Mouse (Mus musculus) midbrain, embryonic 14.5 days (tissue): ENCODE results near the gene Ppp1r13b. TPM values are rescaled to one million over a fixed set of nuclear protein-coding genes. Genes with fewer than 3 reads are reported as not detected.

Experiments used
- ATAC-seq: fragments of 200-750 bp; cut with Nextera tagmentation; 2 replicates; pipeline ENCODE4 v1.8.0; 2017; ENCODE audit warnings: moderate number of reproducible peaks, moderate library complexity; ENCODE audit not compliant: low FRiP score, low TSS enrichment
- DNase-seq: peaks from one replicate; pipeline ENCODE4 v3.0.0-alpha.2; 2015
- H3K27ac ChIP-seq: fragments of 300-500 bp; sonication (generic); replicated peaks from 2 replicates; pipeline ENCODE4 v1.5.1; 2014; ENCODE audit warnings: mild to moderate bottlenecking, low read depth, low read length, moderate library complexity
- H3K27me3 ChIP-seq: fragments of 300-500 bp; sonication (generic); 2 replicates; pipeline ENCODE4 v1.6.1; 2014; ENCODE audit warnings: low read length, control low read depth, mixed read lengths; ENCODE audit not compliant: control insufficient read depth, insufficient read depth
- H3K36me3 ChIP-seq: fragments of 300-500 bp; sonication (generic); 2 replicates; pipeline ENCODE4 v1.6.1; 2014; ENCODE audit warnings: low read length, control low read depth; ENCODE audit not compliant: control insufficient read depth, insufficient read depth
- H3K4me1 ChIP-seq: fragments of 300-500 bp; sonication (generic); 2 replicates; pipeline ENCODE4 v1.6.1; 2014; ENCODE audit warnings: mild to moderate bottlenecking, antibody characterized with exemption, low read length, control low read depth; ENCODE audit not compliant: control insufficient read depth, insufficient read depth
- H3K4me2 ChIP-seq: fragments of 300-500 bp; sonication (generic); 2 replicates; pipeline ENCODE4 v1.6.1; 2014; ENCODE audit warnings: mild to moderate bottlenecking, low read length, moderate library complexity
- H3K4me3 ChIP-seq: fragments of 300-500 bp; sonication (generic); replicated peaks from 2 replicates; pipeline ENCODE4 v1.5.1; 2014; ENCODE audit warnings: low read depth, low read length
- H3K9ac ChIP-seq: fragments of 300-500 bp; sonication (generic); replicated peaks from 2 replicates; pipeline ENCODE4 v1.6.1; 2014; ENCODE audit warnings: mild to moderate bottlenecking, low read length, moderate library complexity
- H3K9me3 ChIP-seq: fragments of 300-500 bp; sonication (generic); 2 replicates; pipeline ENCODE4 v1.6.1; 2016; ENCODE audit warnings: low read length, control low read depth, mixed read lengths; ENCODE audit not compliant: control insufficient read depth
- WGBS: fragments of 180-500 bp; shearing (Covaris S2); extraction: QIAGEN DNeasy Blood & Tissue Kit; methylation state at CpG from one replicate; pipeline ENCODE4 v1.1.7; 2014; 5-methylcytosine and 5-hydroxymethylcytosine counted together
- polyA plus RNA-seq: library from polyadenylated mRNA; unstranded; fragments of >200 nt; fragmentation: Nextera tagmentation; extraction: Ambion mirVana; gene quantifications from 2 replicates; pipeline ENCODE4 v1.2.1, GENCODE M21; 2014

Gene Ppp1r13b
- polyA plus RNA-seq, 1 experiment from 2014 or later = 38.1 TPM

DNA sequence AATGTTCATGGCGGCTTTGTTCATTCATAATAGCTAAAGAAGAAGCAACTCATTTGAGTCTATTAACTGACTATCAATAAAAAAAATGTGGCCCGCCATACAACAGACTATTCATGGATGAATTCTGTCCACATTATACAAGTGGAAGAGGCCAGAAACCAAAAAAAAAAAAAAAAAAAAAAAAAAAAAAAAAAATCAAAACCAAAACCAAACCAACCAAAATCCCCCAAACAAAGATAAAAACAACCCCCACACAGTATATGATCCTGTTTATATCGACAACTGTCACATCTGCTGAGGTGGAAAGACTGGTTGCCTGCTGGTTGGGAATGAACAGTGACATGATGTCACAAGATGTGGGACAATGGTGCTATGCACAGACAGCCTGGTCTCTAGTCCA, 32.4 kb downstream of the Ppp1r13b start:
- 84% methylated on average over 3 of the region's 3 CpGs for WGBS
- no peak for ATAC-seq
- H3K27ac ChIP-seq = no peak overlapping the region

GRCm38 (mm10) chr12:111874601-111875140, 33.2 kb downstream of the Ppp1r13b start:
- no peak for ATAC-seq
- H3K9me3 ChIP-seq = no peaks in the 10 kb centered on the region
- peaks cover 13% of the 10 kb centered on the region for H3K36me3 ChIP-seq
- H3K27me3 ChIP-seq = no peaks in the 10 kb centered on the region
- no peaks in the 10 kb centered on the region for H3K4me1 ChIP-seq
- H3K4me3 ChIP-seq = no peak overlapping the region
- WGBS = 82% methylated on average over 1 of the region's 1 CpGs
- no peak overlapping the region for H3K4me2 ChIP-seq
- no peak overlapping the region for H3K9ac ChIP-seq
- no peak overlapping the region for H3K27ac ChIP-seq
- no peak for DNase-seq

More for the DNA sequence above, 32.4 kb downstream of the Ppp1r13b start:
- Histone ChIP-seq H3K4me1 (no peaks in the 10 kb centered on the region), H3K27me3 (no peaks in the 10 kb centered on the region), H3K4me2 (no peak overlapping the region), H3K9ac (no peak overlapping the region), H3K36me3 (peaks cover 10% of the 10 kb centered on the region), H3K4me3 (no peak overlapping the region), H3K9me3 (no peaks in the 10 kb centered on the region)
- no peak for DNase-seq

GRCm38 (mm10) chr12:111872079-111872478, 35.8 kb downstream of the Ppp1r13b start:
- 92% methylated on average over 5 of the region's 5 CpGs for WGBS
- no peak for DNase-seq
- Histone ChIP-seq H3K36me3 (peaks cover 14% of the 10 kb centered on the region), H3K27ac (no peak overlapping the region), H3K9ac (no peak overlapping the region), H3K4me2 (no peak overlapping the region), H3K4me1 (no peaks in the 10 kb centered on the region), H3K4me3 (no peak overlapping the region), H3K9me3 (no peaks in the 10 kb centered on the region), H3K27me3 (no peaks in the 10 kb centered on the region)
- ATAC-seq = no peak

DNA sequence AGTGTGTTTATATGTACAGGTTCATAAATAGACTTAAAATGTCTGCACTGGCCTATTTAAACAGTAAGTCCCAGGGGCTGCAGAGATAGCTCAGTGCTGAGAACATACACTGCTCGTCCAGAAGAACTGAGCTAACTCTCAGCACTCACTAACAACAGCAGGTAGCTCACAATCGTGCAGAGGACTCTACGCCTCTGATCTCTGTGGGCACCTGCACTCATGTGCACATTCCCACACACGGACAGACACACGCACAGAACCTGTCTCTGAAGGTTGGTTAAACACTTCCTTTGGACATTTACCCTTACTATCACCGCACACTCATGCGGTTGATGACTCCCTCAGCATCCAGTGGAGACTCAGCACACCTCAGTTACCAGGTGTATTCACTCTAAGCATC, 37.1 kb downstream of the Ppp1r13b start:
- Histone ChIP-seq H3K4me3 (no peak overlapping the region), H3K9ac (no peak overlapping the region), H3K4me1 (no peaks in the 10 kb centered on the region), H3K27ac (no peak overlapping the region), H3K27me3 (no peaks in the 10 kb centered on the region), H3K4me2 (no peak overlapping the region), H3K9me3 (no peaks in the 10 kb centered on the region), H3K36me3 (peaks cover 17% of the 10 kb centered on the region)
- WGBS = 90% methylated on average over 7 of the region's 7 CpGs
- DNase-seq (no peak), ATAC-seq (no peak)

- H3K36me3 ChIP-seq = peaks cover 22% of the 10 kb centered on the region
- H3K4me1 ChIP-seq = no peaks in the 10 kb centered on the region
- no peaks in the 10 kb centered on the region for H3K27me3 ChIP-seq
- no peaks in the 10 kb centered on the region for H3K9me3 ChIP-seq
- no peak overlapping the region for H3K9ac ChIP-seq
- H3K27ac ChIP-seq = no peak overlapping the region
- no peak overlapping the region for H3K4me2 ChIP-seq
- no peak overlapping the region for H3K4me3 ChIP-seq
- ATAC-seq (no peak), DNase-seq (no peak)
- 90% methylated on average over 1 of the region's 1 CpGs for WGBS
Observed at GRCm38 (mm10) chr12:111869806-111870205, 38.1 kb downstream of the Ppp1r13b start.

DNA sequence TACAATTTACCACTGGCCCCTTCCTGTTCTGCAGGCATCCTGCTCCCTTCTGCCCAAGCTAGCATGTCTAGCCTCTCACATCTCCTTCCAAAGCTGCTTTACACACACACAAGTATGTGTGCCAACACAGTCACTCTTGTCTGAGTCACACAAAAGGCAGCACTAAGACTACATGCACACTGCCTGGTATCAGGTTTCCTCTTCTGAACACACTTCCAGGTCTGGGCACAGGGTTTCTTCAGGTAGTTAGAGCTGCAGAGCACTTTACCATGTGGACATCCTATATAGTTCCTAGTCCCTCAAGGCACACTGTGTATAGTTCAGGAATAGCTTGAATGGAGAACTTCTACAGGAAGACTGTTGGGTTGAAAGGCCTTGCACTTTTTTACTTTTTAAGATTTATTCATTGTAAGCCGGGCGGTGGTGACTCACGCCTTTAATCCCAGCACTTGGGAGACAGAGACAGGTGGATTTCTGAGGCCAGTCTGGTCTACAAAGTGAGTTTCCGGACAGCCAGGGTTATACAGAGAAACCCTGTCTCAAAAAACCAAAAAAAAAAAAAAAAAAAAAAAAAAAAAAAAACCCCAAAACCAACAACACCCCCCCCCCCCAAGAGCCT, 43.6 kb downstream of the Ppp1r13b start:
- Histone ChIP-seq H3K9ac (no peak overlapping the region), H3K27ac (no peak overlapping the region), H3K36me3 (peaks cover 19% of the 10 kb centered on the region; the same call in 1 of the 2 replicates), H3K4me1 (no peaks in the 10 kb centered on the region), H3K4me2 (no peak overlapping the region), H3K27me3 (no peaks in the 10 kb centered on the region), H3K4me3 (no peak overlapping the region), H3K9me3 (no peaks in the 10 kb centered on the region)
- DNase-seq (no peak), ATAC-seq (no peak)
- 92% methylated on average over 4 of the region's 4 CpGs for WGBS

GRCm38 (mm10) chr12:111855448-111855847, 52.5 kb downstream of the Ppp1r13b start:
- Histone ChIP-seq H3K27ac (no peak overlapping the region), H3K36me3 (peaks cover 19% of the 10 kb centered on the region; the same call in 1 of the 2 replicates), H3K4me1 (no peaks in the 10 kb centered on the region), H3K4me2 (no peak overlapping the region), H3K9me3 (no peaks in the 10 kb centered on the region), H3K27me3 (no peaks in the 10 kb centered on the region), H3K9ac (no peak overlapping the region), H3K4me3 (no peak overlapping the region)
- DNase-seq (no peak), ATAC-seq (no peak)
- 99% methylated on average over 2 of the region's 2 CpGs for WGBS

DNA sequence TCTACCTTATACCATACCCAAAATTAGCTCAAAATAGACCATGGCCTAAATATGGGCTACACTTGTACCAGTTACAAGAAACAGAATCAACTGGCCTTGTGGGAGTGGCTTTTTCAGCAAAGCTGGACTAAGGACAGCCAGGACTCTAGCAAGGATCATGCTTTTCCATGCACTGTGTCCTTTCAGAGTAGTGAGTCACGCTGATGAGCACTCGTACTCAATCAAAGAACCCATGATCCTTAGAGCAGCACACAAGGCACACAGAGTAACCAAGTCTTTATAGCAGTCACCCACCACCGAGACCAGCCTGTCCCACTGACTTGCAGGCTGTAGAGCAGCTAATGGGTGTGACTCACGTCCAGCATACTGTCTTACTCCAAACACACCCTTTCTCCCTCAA, 54.4 kb downstream of the Ppp1r13b start:
- no peaks in the 10 kb centered on the region for H3K27me3 ChIP-seq
- no peaks in the 10 kb centered on the region for H3K9me3 ChIP-seq
- H3K36me3 ChIP-seq = peaks cover 16% of the 10 kb centered on the region; the same call in 1 of the 2 replicates
- H3K27ac ChIP-seq = no peak overlapping the region
- no peak overlapping the region for H3K4me3 ChIP-seq
- 78% methylated on average over 4 of the region's 4 CpGs for WGBS
- DNase-seq = no peak
- no peak overlapping the region for H3K4me2 ChIP-seq
- H3K4me1 ChIP-seq = no peaks in the 10 kb centered on the region
- no peak overlapping the region for H3K9ac ChIP-seq
- ATAC-seq = no peak

DNA sequence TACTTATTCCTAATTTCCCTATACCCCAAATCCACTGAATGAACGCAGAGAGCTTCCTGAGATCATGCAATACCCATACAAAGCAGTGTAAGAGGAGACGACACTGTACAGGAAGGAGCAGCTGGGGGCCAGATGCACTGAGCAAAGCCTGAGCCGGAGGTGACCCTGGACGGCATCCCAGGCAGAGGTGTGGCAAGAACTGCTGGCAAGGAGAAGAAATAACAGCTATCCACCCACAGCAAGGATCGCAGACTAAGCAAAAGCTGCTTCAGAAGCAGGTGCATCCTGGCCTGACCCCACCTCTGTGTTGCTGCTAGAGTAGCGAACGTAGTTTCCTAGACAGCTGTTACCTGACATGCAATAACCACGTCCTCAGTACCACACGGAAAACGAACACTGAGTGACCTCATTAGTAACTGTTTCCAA, 54.9 kb downstream of the Ppp1r13b start:
- Histone ChIP-seq H3K4me2 (no peak overlapping the region), H3K36me3 (peaks cover 11% of the 10 kb centered on the region; the same call in 1 of the 2 replicates), H3K27me3 (no peaks in the 10 kb centered on the region), H3K4me3 (no peak overlapping the region), H3K9ac (no peak overlapping the region), H3K27ac (no peak overlapping the region), H3K4me1 (no peaks in the 10 kb centered on the region), H3K9me3 (no peaks in the 10 kb centered on the region)
- no peak for ATAC-seq
- 81% methylated on average over 10 of the region's 10 CpGs for WGBS
- DNase-seq = no peak
